13 mouse cellular contexts compared by ENCODE assay signal in genomic region chr17:35074097-35074496, GRCm38 (mm10). TPM values are rescaled to one million over a fixed set of nuclear protein-coding genes. Genes with fewer than 3 reads are reported as not detected.
A peak's percentile ranks its signal among the peaks of the same experiment; 100 is the strongest.
DNase-seq lines count a peak whose midpoint lies in the region; ATAC-seq lines count a peak whose summit lies in the region.
"Had no signal": no experiment of that assay in that cellular context is flagged by ENCODE, and none has a peak within 500 bp of the region (broad histone marks: within the 10 kb centered on the region; RNA-seq: fewer than 3 reads in every experiment).

No protein-coding gene starts in this region.

- H3K36me3 ChIP-seq in limb, embryonic 12.5 days = no peaks in the 10 kb centered on the region
- H3K36me3 ChIP-seq: embryonic facial prominence, embryonic 15.5 days had no signal

- no peak for DNase-seq in cerebellum, postnatal 4 days (ENCODE audit: low spot score in 2 of 2)
- peak; percentile 48 for DNase-seq in 416B (ENCODE audit: low read depth)
- DNase-seq in cerebellum, adult 9-10 months = peak; percentile 90
- no peak for DNase-seq in layer of hippocampus, postnatal 10 days (ENCODE audit: low spot score in 2 of 2)
- no peak for DNase-seq in heart, adult 8-10 months (ENCODE audit: low spot score)
- DNase-seq: gastrocnemius, adult 2 months; liver; lung, postnatal 4 days had no signal

- 36% methylated on average over 17 of the region's 17 CpGs for WGBS in limb, embryonic 12.5 days

- H3K9me3 ChIP-seq in limb, embryonic 12.5 days = no peaks in the 10 kb centered on the region
- H3K9me3 ChIP-seq: embryonic facial prominence, embryonic 15.5 days had no signal

- peak; percentile 57 for ATAC-seq in cerebellum, adult (ENCODE audit: insufficient number of reproducible peaks, low FRiP score, low TSS enrichment)
- ATAC-seq in limb, embryonic 12.5 days (ENCODE audit: insufficient number of reproducible peaks, insufficient read depth, low FRiP score, low TSS enrichment, low read depth) = no peak
- no peak for ATAC-seq in inflammation-experienced regulatory T-cells, adult 6 months

- peaks cover 20% of the 10 kb centered on the region for H3K27me3 ChIP-seq in limb, embryonic 12.5 days
- H3K27me3 ChIP-seq: embryonic facial prominence, embryonic 15.5 days had no signal

- peaks cover 28% of the 10 kb centered on the region for H3K4me1 ChIP-seq in limb, embryonic 12.5 days (replicated peaks)

- no peak overlapping the region for H3K4me3 ChIP-seq in limb, embryonic 12.5 days (replicated peaks)
- H3K4me3 ChIP-seq: embryonic facial prominence, embryonic 15.5 days; gastrocnemius, adult 2 months had no signal

- H3K4me2 ChIP-seq in limb, embryonic 12.5 days = 0 out of 2 replicates have a peak overlapping the region, but pooled peaks have one; percentile 10
- H3K4me2 ChIP-seq: embryonic facial prominence, embryonic 15.5 days had no signal

- no peak overlapping the region for H3K27ac ChIP-seq in limb, embryonic 12.5 days
- H3K27ac ChIP-seq: embryonic facial prominence, embryonic 15.5 days; gastrocnemius, adult 2 months had no signal

- 0 out of 2 replicates have a peak overlapping the region, but pooled peaks have one; percentile 23 for H3K9ac ChIP-seq in limb, embryonic 12.5 days (replicated peaks)
- H3K9ac ChIP-seq: embryonic facial prominence, embryonic 15.5 days had no signal

RNA-seq across cellular contexts. Expression of gene Ly6g6e, which starts 2.6 kb away (rescaled TPM):
- polyA plus RNA-seq in limb, embryonic 12.5 days (2016; fragmentation: Nextera tagmentation; extraction: Ambion mirVana) = 1.3 and 2.5 TPM in 2 replicates
- total RNA-seq in layer of hippocampus, postnatal 10 days (2021) = 1 to 10 TPM; 2.8 to 3.5 TPM
- polyA plus RNA-seq in inflammation-experienced regulatory T-cells, adult 6 months (2017; shearing (Covaris generic)) = not detected
- total RNA-seq in heart, adult 8-10 months (2022) = not detected
- total RNA-seq: gastrocnemius, adult 2 months had no signal

RNA-seq across cellular contexts. Expression of gene Ly6g6d, which starts 3.8 kb away (rescaled TPM):
- polyA plus RNA-seq in limb, embryonic 12.5 days (2016; fragmentation: Nextera tagmentation; extraction: Ambion mirVana) = 0.68 and 1.0 TPM in 2 replicates
- 1 to 10 TPM in 1 of 2 experiments, under 1 TPM in 1; 0.78 to 1.6 TPM for total RNA-seq in layer of hippocampus, postnatal 10 days (2021)
- not detected for polyA plus RNA-seq in inflammation-experienced regulatory T-cells, adult 6 months (2017; shearing (Covaris generic))
- total RNA-seq in heart, adult 8-10 months (2022) = under 1 TPM in 3 of 4 experiments, not detected in 1; 0.69 to 0.95 (median 0.85) TPM

RNA-seq across cellular contexts. Expression of gene Mpig6b, which starts 8.1 kb away (rescaled TPM):
- 0.68 and 0.76 TPM in 2 replicates for polyA plus RNA-seq in limb, embryonic 12.5 days (2016; fragmentation: Nextera tagmentation; extraction: Ambion mirVana)
- total RNA-seq in layer of hippocampus, postnatal 10 days (2021) = not detected
- not detected for polyA plus RNA-seq in inflammation-experienced regulatory T-cells, adult 6 months (2017; shearing (Covaris generic))
- total RNA-seq in heart, adult 8-10 months (2022) = 1 to 10 TPM in 1 of 4 experiments, under 1 TPM in 3; 0.34 to 1.0 (median 0.85) TPM
- total RNA-seq: gastrocnemius, adult 2 months had no signal

RNA-seq across cellular contexts. Expression of gene Ly6g6c, which starts 8.9 kb away (rescaled TPM):
- polyA plus RNA-seq in limb, embryonic 12.5 days (2016; fragmentation: Nextera tagmentation; extraction: Ambion mirVana) = not detected in 2 replicates
- not detected for total RNA-seq in layer of hippocampus, postnatal 10 days (2021)
- not detected for polyA plus RNA-seq in inflammation-experienced regulatory T-cells, adult 6 months (2017; shearing (Covaris generic))
- total RNA-seq in heart, adult 8-10 months (2022) = not detected
- total RNA-seq: gastrocnemius, adult 2 months had no signal
- polyA plus RNA-seq: neural tube, embryonic 11.5 days had no signal

RNA-seq across cellular contexts. Expression of gene Ly6g6f, which starts 11.3 kb away (rescaled TPM):
- polyA plus RNA-seq in limb, embryonic 12.5 days (2016; fragmentation: Nextera tagmentation; extraction: Ambion mirVana) = 0.44 and 0.66 TPM in 2 replicates
- not detected for total RNA-seq in layer of hippocampus, postnatal 10 days (2021)
- not detected for polyA plus RNA-seq in inflammation-experienced regulatory T-cells, adult 6 months (2017; shearing (Covaris generic))
- total RNA-seq in heart, adult 8-10 months (2022) = under 1 TPM in 1 of 4 experiments, not detected in 3; 0.24 TPM
- total RNA-seq: gastrocnemius, adult 2 months had no signal

Comparison
In these comparisons a context has a peak if more than half of its experiments do, and no peak if none do; other contexts are left out.
1. DNase-seq: peak in 416B (single experiment) and cerebellum, adult 9-10 months (single experiment); none in cerebellum, postnatal 4 days (0 of 2), layer of hippocampus, postnatal 10 days (0 of 2) and heart, adult 8-10 months (single experiment).